Mouse (Mus musculus) testis, postnatal 10 days (tissue): ENCODE measurements around the gene Olfr575.

Experiments
- DNase-seq: peaks from one replicate; pipeline ENCODE4 v3.0.0; 2021; ENCODE audit warnings: low spot score

Gene Olfr575

GRCm38 (mm10) chr7:102958593-102958992 is at the start of gene Olfr575:
TSS of gene Olfr575 (minus strand) at chr7:102958775.
- no peak for DNase-seq

GRCm38 (mm10) chr7:102989224-102989623 is 30.6 kb upstream of the Olfr575 start, which contains the start of gene Olfr578:
TSS of gene Olfr578 (minus strand) at chr7:102989324.
- no peak for DNase-seq

- DNase-seq: no peak
Observed at GRCm38 (mm10) chr7:102975843-102976242, 17.3 kb upstream of the Olfr575 start, which contains the start of gene Olfr577. TSS of gene Olfr577 (minus strand) at chr7:102975943.

- no peak for DNase-seq
Observed at GRCm38 (mm10) chr7:102974399-102974798, 15.8 kb upstream of the Olfr575 start.

GRCm38 (mm10) chr7:102962360-102962759 is 3.8 kb upstream of the Olfr575 start, which contains the start of gene Olfr576:
TSS of gene Olfr576 (plus strand) at chr7:102962660.
- no peak for DNase-seq

GRCm38 (mm10) chr7:102958137-102958536 is 438 bp downstream of the Olfr575 start:
- DNase-seq: no peak

GRCm38 (mm10) chr7:102950732-102951131 is 7.8 kb downstream of the Olfr575 start:
- DNase-seq: no peak

- DNase-seq: no peak
Observed at GRCm38 (mm10) chr7:102948167-102948566, 10.4 kb downstream of the Olfr575 start, which contains the start of gene Olfr574. TSS of gene Olfr574 (plus strand) at chr7:102948467.

- no peak for DNase-seq
Observed at GRCm38 (mm10) chr7:102943417-102943816, 15.2 kb downstream of the Olfr575 start.

GRCm38 (mm10) chr7:102942475-102942874 is 16.1 kb downstream of the Olfr575 start, which contains the start of gene Olfr573-ps1:
TSS of gene Olfr573-ps1 (minus strand) at chr7:102942575.
- no peak for DNase-seq

GRCm38 (mm10) chr7:102927105-102927504 is 31.5 kb downstream of the Olfr575 start:
- no peak for DNase-seq

- no peak for DNase-seq
Observed at GRCm38 (mm10) chr7:102924109-102924508, 34.5 kb downstream of the Olfr575 start, which contains the start of gene Olfr572. TSS of gene Olfr572 (plus strand) at chr7:102924409.

GRCm38 (mm10) chr7:102919632-102920031 is 38.9 kb downstream of the Olfr575 start:
- DNase-seq: no peak

GRCm38 (mm10) chr7:102917032-102917875 is 41.3 kb downstream of the Olfr575 start, which contains the start of gene Olfr571:
TSS of gene Olfr571 (minus strand) at chr7:102917536.
- no peak for DNase-seq

- DNase-seq: no peak
Observed at GRCm38 (mm10) chr7:102916405-102916804, 42.2 kb downstream of the Olfr575 start.

GRCm38 (mm10) chr7:102915261-102915660 is 43.3 kb downstream of the Olfr575 start:
- DNase-seq: no peak
